Mouse (Mus musculus) erythroblast, embryonic 14.5 days (primary cell): Measurements from ENCODE around the gene Zfp821.

Source experiments
- GATA1 ChIP-seq: IDR thresholded peaks from 2 replicates; pipeline ENCODE4 v1.6.1; 2012; ENCODE audit warnings: low read length, inconsistent platforms, mixed read lengths
- TAL1 ChIP-seq: IDR thresholded peaks from 3 replicates; pipeline ENCODE4 v1.6.1; 2012; ENCODE audit warnings: low read length, inconsistent platforms, mixed read lengths

DNA sequence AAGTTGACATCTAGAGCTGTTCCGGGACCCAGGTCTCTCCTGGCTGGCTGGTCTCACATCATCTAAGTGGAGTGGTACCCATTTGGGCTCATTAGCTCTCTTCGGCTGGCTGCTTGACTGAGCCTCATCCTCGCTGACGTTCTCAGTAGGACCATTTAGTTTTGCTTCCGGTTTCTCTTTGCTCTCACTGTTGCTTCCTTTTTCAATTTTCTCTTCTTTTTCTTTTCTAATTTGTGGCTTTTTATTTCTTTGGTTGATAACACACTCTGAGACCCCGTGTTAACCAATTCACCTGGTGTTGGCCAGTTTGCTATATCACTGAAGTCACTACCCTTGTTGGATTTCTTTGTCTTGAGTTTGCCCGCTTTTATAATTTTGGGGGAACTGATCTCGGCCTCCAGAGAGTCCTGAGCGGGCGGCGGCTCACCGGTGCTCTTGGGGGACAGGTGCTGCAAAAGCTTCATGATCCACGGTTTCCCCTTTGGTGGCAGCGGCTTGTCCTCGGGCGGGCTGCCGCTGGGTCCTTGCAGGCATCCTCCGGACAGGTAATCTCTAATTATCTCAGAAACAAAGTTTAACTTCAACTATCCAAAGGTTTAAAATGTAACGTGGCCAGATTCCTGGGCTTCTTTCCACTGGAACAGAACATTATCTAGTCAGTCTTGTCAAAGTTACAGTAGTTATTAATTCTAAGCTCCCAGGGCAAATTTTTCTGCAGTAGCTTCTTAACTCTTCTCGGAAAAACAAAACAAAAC lies 46.6 kb downstream of the Zfp821 start:
- TF ChIP-seq TAL1 (no peak), GATA1 (no peak)
